Mouse (Mus musculus) adrenal gland, adult 2 months (tissue): Measurements from ENCODE around the gene Ebf3. TPM values are rescaled to one million over a fixed set of nuclear protein-coding genes. Genes with fewer than 3 reads are reported as not detected.

Experiments
- DNase-seq: peaks from one replicate; pipeline ENCODE4 v3.0.0; 2021
- polyA plus RNA-seq: library from polyadenylated mRNA; depleted of rRNA; stranded (reverse); fragments of >200 nt; gene quantifications from 2 replicates; pipeline ENCODE4 v1.2.3, GENCODE M21; 2012; rRNA removed
- total RNA-seq, 2 experiments: library from RNA; stranded (reverse); gene quantifications; 2 replicates each; pipeline ENCODE4 v1.2.3; 2021

Gene Ebf3
- total and polyA plus RNA-seq, 3 experiments, result 3.7 to 8.7 (median 4.5) TPM

DNA sequence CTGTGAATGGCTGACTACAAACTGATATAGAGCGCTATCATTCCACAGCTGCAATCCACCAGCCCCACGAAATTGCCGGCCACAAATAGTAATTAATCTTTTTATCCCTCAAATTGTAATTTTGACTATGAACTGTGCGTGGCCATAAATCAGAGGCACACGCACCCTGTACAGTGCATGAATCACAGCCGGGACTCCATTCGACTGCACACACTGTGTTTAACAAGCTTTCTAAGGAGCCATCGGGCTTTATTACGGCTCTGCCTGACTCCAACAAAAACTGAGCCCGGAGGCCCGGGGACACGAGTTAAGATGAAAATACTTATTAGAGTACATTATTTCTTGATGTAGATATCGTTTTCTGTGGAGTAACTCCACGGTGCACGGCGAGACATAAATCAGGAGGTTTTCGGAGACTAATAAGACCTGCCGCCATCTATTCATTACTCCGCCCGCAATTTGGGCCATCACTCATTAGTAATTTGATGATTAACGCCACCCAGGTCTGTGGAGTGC, 107.4 kb downstream of the Ebf3 start:
- no peak for DNase-seq

- no peak for DNase-seq
Measured at GRCm38 (mm10) chr7:137199533-137199932, 114.7 kb downstream of the Ebf3 start.

- DNase-seq, result no peak
Measured at GRCm38 (mm10) chr7:137198921-137199320, 115.3 kb downstream of the Ebf3 start.

DNA sequence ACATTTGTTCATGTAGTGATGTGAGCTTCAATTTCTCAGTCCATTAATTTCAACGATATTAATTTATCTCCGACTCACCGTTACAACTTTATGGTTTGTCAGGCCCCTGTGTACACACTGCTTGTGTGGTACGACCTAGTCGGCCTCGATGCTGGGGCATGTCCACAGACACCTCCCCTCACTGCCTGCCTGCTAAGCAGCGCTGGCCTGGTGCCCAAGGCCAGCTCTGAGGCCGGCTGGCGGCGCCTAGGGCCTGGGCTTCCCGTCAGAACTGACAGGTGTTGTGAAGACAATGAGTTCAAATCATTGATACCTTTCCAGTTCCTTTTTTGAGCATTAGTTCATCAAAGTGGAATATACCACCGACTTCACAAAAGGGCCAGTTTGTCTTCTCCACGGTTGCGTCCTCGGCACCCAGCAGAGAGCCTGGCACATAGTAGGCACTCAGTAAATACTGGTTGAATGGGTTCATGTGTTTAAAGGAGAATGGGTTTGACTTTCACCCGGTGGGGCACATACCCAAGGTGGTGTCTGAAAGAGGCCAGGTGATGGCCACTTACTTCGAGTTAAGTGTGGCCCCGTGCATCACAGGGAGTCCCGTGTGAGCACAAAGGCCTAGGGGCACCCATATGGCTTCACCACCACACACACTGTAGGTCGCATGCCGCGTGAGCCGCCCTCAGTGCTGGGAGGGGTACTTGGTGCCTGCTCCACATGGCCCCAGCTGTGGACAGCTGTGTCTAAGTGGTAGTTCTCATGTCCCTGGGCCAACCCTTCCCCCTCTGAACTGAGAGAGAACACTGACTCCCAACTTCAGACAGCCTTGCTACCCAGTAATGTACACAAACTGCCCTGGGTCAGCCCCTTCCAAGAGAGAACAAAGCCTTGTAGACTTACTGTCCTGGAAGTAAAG, 116.9 kb downstream of the Ebf3 start:
- peak; percentile 64 for DNase-seq

GRCm38 (mm10) chr7:137196536-137196935, 117.7 kb downstream of the Ebf3 start:
- DNase-seq, result peak; percentile 24

GRCm38 (mm10) chr7:137192776-137193278, 121.4 kb downstream of the Ebf3 start:
- DNase-seq, result no peak

- DNase-seq, result no peak
Measured at GRCm38 (mm10) chr7:137191889-137192288, 122.4 kb downstream of the Ebf3 start.

- DNase-seq, result no peak
Measured at GRCm38 (mm10) chr7:137172278-137172677, 142.0 kb downstream of the Ebf3 start.

DNA sequence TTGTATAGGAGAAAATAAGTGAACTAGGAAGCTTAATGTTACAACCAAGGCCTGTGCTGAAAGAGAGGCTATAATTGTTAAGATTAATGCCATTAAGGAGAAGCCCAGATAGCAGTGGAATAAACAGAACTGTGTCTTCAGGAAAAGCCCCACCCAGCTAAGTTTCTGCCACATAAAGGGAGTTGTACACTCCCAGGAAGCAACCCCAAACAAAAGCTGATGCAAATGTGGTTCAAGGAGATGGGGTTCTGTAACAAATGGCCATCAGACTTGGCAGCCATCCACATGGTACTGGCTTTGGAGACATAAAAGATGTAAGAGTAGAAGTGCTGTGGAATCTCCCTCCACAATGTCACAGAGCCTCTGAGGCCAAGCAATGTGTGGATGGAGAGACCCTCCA, 155.2 kb downstream of the Ebf3 start:
- DNase-seq, result no peak

DNA sequence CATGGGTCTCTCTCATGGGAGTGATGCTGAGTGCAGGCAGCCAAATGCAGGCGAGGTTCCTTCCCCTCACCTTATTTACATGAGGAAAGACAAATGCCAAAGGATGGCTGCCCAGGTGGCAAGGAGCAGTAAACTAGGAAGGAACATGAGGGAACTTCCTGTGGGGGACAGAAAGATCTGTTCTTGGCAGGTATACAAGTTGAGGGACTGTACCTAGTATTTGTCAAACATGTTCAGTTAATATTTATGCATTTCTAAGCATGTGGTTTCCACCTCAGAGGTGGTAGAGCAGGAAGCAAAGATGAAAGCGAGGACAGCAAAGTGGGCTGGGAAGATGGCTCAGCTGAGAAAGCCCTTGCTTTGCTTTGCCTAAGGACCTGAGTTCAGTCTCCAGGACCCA, 159.6 kb downstream of the Ebf3 start:
- no peak for DNase-seq

GRCm38 (mm10) chr7:137151854-137152253, 162.4 kb downstream of the Ebf3 start:
- no peak for DNase-seq

GRCm38 (mm10) chr7:137147101-137147500, 167.1 kb downstream of the Ebf3 start:
- DNase-seq, result no peak

Other genes with a start within 250 kb of the Ebf3 start
- 1 to 10 TPM; 9.3 to 9.7 TPM for gene 9430038I01Rik, start 96.3 kb upstream of the Ebf3 start, total RNA-seq
- 6.1 and 8.9 TPM in 2 replicates for gene 9430038I01Rik, start 96.3 kb upstream of the Ebf3 start, polyA plus RNA-seq
- gene Glrx3, start 123.2 kb upstream of the Ebf3 start, total RNA-seq, result 100 to 1,000 TPM; 114 to 144 TPM
- 10.5 and 12.2 TPM in 2 replicates for gene Glrx3, start 123.2 kb upstream of the Ebf3 start, polyA plus RNA-seq